Mouse (Mus musculus) lung, postnatal 0 days (tissue): ENCODE measurements around the gene Soga1. TPM values are rescaled to one million over a fixed set of nuclear protein-coding genes. Genes with fewer than 3 reads are reported as not detected.

Experiments
- ATAC-seq: fragments of 200-750 bp; cut with Nextera tagmentation; 2 replicates; pipeline ENCODE4 v1.8.0; 2017; ENCODE audit warnings: moderate library complexity
- DNase-seq: peaks from one replicate; pipeline ENCODE4 v3.0.0-alpha.2; 2016; ENCODE audit warnings: low spot score
- H3K27ac ChIP-seq: fragments of 300-500 bp; sonication (generic); 2 replicates; pipeline ENCODE4 v1.5.1; 2014; ENCODE audit warnings: antibody characterized with exemption, mild to moderate bottlenecking, low read length, mixed read lengths
- H3K27me3 ChIP-seq: fragments of 300-500 bp; sonication (generic); replicated peaks from 2 replicates; pipeline ENCODE4 v1.6.1; 2014; ENCODE audit warnings: low read length, mixed read lengths; ENCODE audit not compliant: insufficient read depth
- H3K36me3 ChIP-seq: fragments of 300-500 bp; sonication (generic); 2 replicates; pipeline ENCODE4 v1.6.1; 2014; ENCODE audit warnings: low read length, mixed read lengths; ENCODE audit not compliant: insufficient read depth
- H3K4me1 ChIP-seq: fragments of 300-500 bp; sonication (generic); 2 replicates; pipeline ENCODE4 v1.6.1; 2014; ENCODE audit warnings: antibody characterized with exemption, low read depth, low read length, mixed read lengths; ENCODE audit not compliant: insufficient read depth
- H3K4me2 ChIP-seq: fragments of 300-500 bp; sonication (generic); replicated peaks from 2 replicates; pipeline ENCODE4 v1.6.1; 2014; ENCODE audit warnings: low read depth, mild to moderate bottlenecking, low read length, moderate library complexity, mixed read lengths
- H3K4me3 ChIP-seq: fragments of 300-500 bp; sonication (generic); 2 replicates; pipeline ENCODE4 v1.5.1; 2014; ENCODE audit warnings: low read depth, low read length
- H3K9ac ChIP-seq: fragments of 300-500 bp; sonication (generic); replicated peaks from 2 replicates; pipeline ENCODE4 v1.6.1; 2014; ENCODE audit warnings: low read depth, mild to moderate bottlenecking
- H3K9me3 ChIP-seq: fragments of 300-500 bp; sonication (generic); 2 replicates; pipeline ENCODE4 v1.6.1; 2016; ENCODE audit warnings: low read length, mixed read lengths
- CTCF ChIP-seq: IDR thresholded peaks from 2 replicates; pipeline ENCODE4 v1.5.1; 2016; ENCODE audit warnings: antibody characterized with exemption, mild to moderate bottlenecking
- EP300 ChIP-seq: IDR thresholded peaks from 2 replicates; pipeline ENCODE4 v1.6.1; 2016; ENCODE audit warnings: antibody characterized with exemption, mild to moderate bottlenecking, control low read depth
- WGBS: fragments of 180-500 bp; shearing (Covaris S2); extraction: QIAGEN DNeasy Blood & Tissue Kit; methylation state at CpG from one replicate; pipeline ENCODE4 v1.1.7; 2014; 5-methylcytosine and 5-hydroxymethylcytosine counted together
- polyA plus RNA-seq: library from polyadenylated mRNA; unstranded; fragments of >200 nt; fragmentation: Nextera tagmentation; extraction: Ambion mirVana; gene quantifications from 2 replicates; pipeline ENCODE4 v1.2.1, GENCODE M21; 2015

Gene Soga1
- polyA plus RNA-seq, 1 experiment from 2014 or later = 2.5 TPM

- Histone ChIP-seq H3K9me3 (no peaks in the 10 kb centered on the region; the same call in 1 of the 2 replicates), H3K36me3 (peaks cover 66% of the 10 kb centered on the region), H3K27me3 (no peaks in the 10 kb centered on the region), H3K9ac (no peak overlapping the region), H3K27ac (no peak overlapping the region), H3K4me2 (no peak overlapping the region), H3K4me3 (no peak overlapping the region), H3K4me1 (no peaks in the 10 kb centered on the region)
- DNase-seq (no peak), ATAC-seq (no peak)
- 93% methylated on average over 4 of the region's 4 CpGs for WGBS
- TF ChIP-seq EP300 (no peak), CTCF (no peak)
Observed at GRCm38 (mm10) chr2:157028261-157028660, 50.8 kb downstream of the Soga1 start.

DNA sequence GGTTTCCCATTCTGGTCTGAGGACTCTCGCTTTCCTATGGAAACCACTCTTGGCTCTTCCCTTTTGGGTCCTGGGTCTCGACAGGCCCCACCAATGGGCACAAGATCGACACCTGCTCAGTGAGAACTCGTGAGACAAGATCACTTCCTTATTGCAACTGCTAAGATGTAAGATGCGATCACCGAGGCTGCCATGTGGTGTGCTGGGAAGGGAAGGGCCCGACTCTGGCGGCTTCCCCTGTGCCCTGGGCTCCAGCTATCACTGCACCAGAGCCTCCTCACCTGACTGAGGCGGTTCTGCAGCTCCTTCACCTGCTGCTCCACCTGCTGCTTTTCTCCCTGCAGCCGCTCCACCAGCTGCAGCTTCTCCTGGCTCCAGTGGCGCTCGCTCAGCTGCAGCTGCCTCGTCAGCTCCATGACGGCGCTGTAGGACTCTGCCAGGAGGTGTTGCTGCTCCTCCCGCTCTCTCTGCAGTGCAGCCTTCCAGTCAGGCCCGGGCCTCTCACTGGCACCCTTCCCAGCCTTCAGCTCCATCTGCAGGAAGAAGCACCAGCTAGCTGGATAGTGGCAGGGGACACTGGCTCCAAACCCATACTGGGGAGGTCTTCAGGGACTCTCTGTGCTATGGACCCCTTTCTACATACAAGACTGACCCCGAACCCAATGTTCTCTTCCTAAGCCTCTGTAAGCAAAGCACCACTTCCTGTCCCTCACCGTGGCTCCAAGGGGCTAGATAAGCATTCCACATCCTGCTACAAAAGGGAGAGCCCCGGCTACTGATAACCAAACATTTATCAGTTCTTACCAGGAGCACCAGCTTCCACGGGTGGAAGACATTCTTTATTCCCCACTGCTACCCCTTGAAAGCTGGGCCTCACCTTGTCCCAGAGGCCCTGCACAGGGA lies 51.7 kb downstream of the Soga1 start:
- TF ChIP-seq EP300 = no peak
- TF ChIP-seq CTCF = no peak
- WGBS = 79% methylated on average over 20 of the region's 21 CpGs

GRCm38 (mm10) chr2:157021156-157021555 lies 57.9 kb downstream of the Soga1 start:
- TF ChIP-seq EP300 = no peak
- TF ChIP-seq CTCF = no peak
- Histone ChIP-seq H3K9me3 (no peaks in the 10 kb centered on the region; the same call in 1 of the 2 replicates), H3K4me2 (no peak overlapping the region), H3K4me3 (no peak overlapping the region), H3K4me1 (no peaks in the 10 kb centered on the region), H3K9ac (no peak overlapping the region), H3K36me3 (peaks cover 71% of the 10 kb centered on the region; the same call in 1 of the 2 replicates), H3K27me3 (no peaks in the 10 kb centered on the region), H3K27ac (no peak overlapping the region)
- ATAC-seq (no peak), DNase-seq (no peak)
- WGBS = 91% methylated on average over 16 of the region's 16 CpGs

More for the DNA sequence above, 51.7 kb downstream of the Soga1 start:
- H3K27ac ChIP-seq = no peak overlapping the region
- H3K9me3 ChIP-seq = no peaks in the 10 kb centered on the region; the same call in 1 of the 2 replicates
- no peaks in the 10 kb centered on the region for H3K4me1 ChIP-seq
- ATAC-seq = no peak
- no peak overlapping the region for H3K4me2 ChIP-seq
- no peak overlapping the region for H3K4me3 ChIP-seq
- no peak for DNase-seq
- no peak overlapping the region for H3K9ac ChIP-seq
- H3K36me3 ChIP-seq = peaks cover 61% of the 10 kb centered on the region
- no peaks in the 10 kb centered on the region for H3K27me3 ChIP-seq

DNA sequence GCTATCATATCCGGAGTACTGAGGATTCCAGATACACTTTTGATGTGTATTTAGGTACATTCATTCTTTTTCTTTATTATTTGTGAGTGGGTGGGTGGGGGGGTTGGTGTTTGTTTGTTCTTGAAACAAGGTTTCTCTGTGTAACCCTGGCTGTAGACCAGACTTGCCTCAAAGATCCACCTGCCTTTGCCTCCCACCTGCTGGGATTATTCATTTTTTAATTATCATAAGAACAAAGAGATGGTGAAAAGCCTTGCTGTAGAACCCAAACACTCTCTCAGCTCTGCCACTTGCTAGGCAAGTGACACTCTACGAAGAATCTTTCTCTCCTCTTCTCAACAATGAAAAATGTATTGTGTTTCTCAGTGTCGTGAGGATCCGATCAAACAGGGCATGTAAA lies 59.8 kb downstream of the Soga1 start:
- Histone ChIP-seq H3K36me3 (peaks cover 58% of the 10 kb centered on the region; the same call in 1 of the 2 replicates), H3K4me2 (no peak overlapping the region)

DNA sequence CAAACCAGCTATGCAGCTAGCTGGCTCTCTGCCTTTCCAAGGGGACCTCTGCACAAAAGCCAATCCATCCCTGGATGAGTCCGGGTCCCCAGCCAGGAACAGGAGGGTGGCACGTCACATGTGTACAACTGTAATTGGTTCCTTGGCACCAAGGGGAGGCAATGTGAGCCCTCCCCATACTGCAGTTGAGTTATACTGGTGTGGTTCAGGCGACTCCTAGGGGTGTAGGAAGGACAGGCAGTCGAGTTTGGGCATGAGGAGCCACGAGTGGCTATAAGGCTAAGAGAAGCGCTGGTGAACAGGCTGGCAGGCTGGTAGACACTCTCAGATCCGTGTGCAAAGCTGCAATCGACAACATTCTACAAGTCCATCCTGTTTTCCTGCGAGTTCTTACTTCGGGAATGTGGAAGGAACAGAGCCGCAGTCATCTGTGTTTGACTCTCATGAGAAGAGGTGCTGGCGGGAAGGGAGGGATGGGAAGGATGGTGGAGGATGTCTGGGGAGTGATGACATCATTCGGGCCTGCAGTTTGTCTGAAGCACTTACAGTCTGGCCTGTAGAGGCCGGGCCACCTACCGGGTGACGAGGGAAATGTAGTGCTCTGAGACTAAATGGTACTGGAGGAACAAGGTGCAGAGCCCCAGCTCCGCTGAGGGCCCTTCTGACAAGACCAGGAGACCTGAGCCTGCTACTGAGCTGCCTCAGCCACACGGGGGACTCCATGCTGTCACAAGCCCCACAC lies 62.4 kb downstream of the Soga1 start:
- H3K36me3 ChIP-seq = peaks cover 39% of the 10 kb centered on the region; the same call in 1 of the 2 replicates
- ATAC-seq (peak; percentile 36), DNase-seq (peak; percentile 21)
- H3K4me3 ChIP-seq = no peak overlapping the region
- H3K9me3 ChIP-seq = no peaks in the 10 kb centered on the region
- no peaks in the 10 kb centered on the region for H3K4me1 ChIP-seq
- 72% methylated on average over 18 of the region's 18 CpGs for WGBS
- no peak overlapping the region for H3K4me2 ChIP-seq
- TF ChIP-seq CTCF (peak; percentile 32), EP300 (no peak)
- no peak overlapping the region for H3K27ac ChIP-seq
- H3K27me3 ChIP-seq = no peaks in the 10 kb centered on the region
- H3K9ac ChIP-seq = no peak overlapping the region

More for the DNA sequence above, 59.8 kb downstream of the Soga1 start:
- no peaks in the 10 kb centered on the region for H3K27me3 ChIP-seq
- no peak overlapping the region for H3K9ac ChIP-seq
- H3K4me3 ChIP-seq = no peak overlapping the region
- no peak overlapping the region for H3K27ac ChIP-seq
- DNase-seq (no peak), ATAC-seq (no peak)
- WGBS = 91% methylated on average over 4 of the region's 4 CpGs
- no peaks in the 10 kb centered on the region for H3K9me3 ChIP-seq
- TF ChIP-seq CTCF (no peak), EP300 (no peak)
- H3K4me1 ChIP-seq = no peaks in the 10 kb centered on the region

GRCm38 (mm10) chr2:157012341-157012740 lies 66.7 kb downstream of the Soga1 start:
- DNase-seq = no peak
- no peaks in the 10 kb centered on the region for H3K9me3 ChIP-seq

More at GRCm38 (mm10) chr2:157012341-157012740, 66.7 kb downstream of the Soga1 start:
- Histone ChIP-seq H3K27me3 (no peaks in the 10 kb centered on the region), H3K4me1 (peaks cover 2% of the 10 kb centered on the region; the same call in 1 of the 2 replicates), H3K9ac (no peak overlapping the region), H3K4me3 (no peak overlapping the region), H3K27ac (no peak overlapping the region), H3K4me2 (no peak overlapping the region), H3K36me3 (peaks cover 13% of the 10 kb centered on the region; the same call in 1 of the 2 replicates)
- TF ChIP-seq CTCF = no peak
- no peak for TF ChIP-seq EP300
- no peak for ATAC-seq
- WGBS = 84% methylated on average over 6 of the region's 6 CpGs
